Mouse (Mus musculus): ENCODE data around the gene Svopl. TPM values are rescaled to one million over a fixed set of nuclear protein-coding genes. Genes with fewer than 3 reads are reported as not detected.

The Svopl gene
- polyA plus RNA-seq, 1 experiment: not detected

DNA sequence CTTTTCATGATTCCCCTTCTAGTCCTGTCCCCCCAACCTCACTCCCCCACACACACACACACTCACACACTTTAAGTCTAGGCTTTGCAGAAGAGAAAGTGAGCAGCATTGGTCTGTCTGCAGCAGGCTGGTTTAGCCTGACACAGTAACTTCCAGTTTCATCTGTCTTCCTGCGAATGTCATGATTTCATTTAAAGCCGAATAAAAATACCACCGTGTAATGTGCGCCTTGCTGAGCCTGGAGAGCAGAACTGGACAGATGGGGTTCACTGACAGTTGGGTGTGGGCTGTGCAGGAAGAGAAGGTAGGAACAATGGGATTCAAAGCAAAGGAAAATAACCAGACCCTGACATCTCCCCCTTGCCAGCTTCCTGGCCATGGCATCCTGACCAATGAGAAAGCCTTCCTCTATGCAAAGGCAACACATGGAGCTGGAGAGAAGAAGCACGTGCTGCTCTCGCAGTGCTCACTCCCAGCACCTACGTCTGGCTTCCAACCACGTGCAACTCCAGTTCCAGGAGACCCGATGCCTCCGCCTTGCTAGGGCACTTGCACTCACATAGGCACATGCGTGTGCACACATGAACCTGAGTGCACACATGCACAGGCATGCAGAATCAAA is 18.8 kb upstream of the Svopl start:
- Histone ChIP-seq H3K79me2 (ENCODE audit: control insufficient read depth, insufficient read depth) (no peaks in the 10 kb centered on the region), H3K27me3 (ENCODE audit: control insufficient read depth, insufficient read depth, insufficient read length) (no peaks in the 10 kb centered on the region), H3K4me2 (ENCODE audit: low read depth) (no peak overlapping the region), H3ac (ENCODE audit: control insufficient read depth, insufficient read length) (no peak overlapping the region), H3K36me3 (ENCODE audit: control insufficient read depth, insufficient read depth) (no peaks in the 10 kb centered on the region), H3K4me3 (no peak overlapping the region)
- TF ChIP-seq MYOG (IDR thresholded peaks at IDR 0.05; ENCODE audit: control insufficient read depth in 1 of 3, insufficient read depth in 1 of 3, insufficient read length in 2 of 3, low read depth in 2 of 3) (no peak), MAX (IDR thresholded peaks at IDR 0.05; ENCODE audit: low read depth) (no peak), POLR2AphosphoS2 (IDR thresholded peaks at IDR 0.05; ENCODE audit: insufficient read length, low read depth) (no peak), SRF (IDR thresholded peaks at IDR 0.05; ENCODE audit: control insufficient read depth, insufficient read length, low read depth) (no peak), CEBPB (IDR thresholded peaks at IDR 0.05; ENCODE audit: insufficient read depth, poor library complexity, severe bottlenecking) (no peak), USF1 (IDR thresholded peaks at IDR 0.05; ENCODE audit: low read depth) (no peak), E2F4 (IDR thresholded peaks at IDR 0.05; ENCODE audit: insufficient read depth) (no peak), POLR2A (IDR thresholded peaks at IDR 0.05; ENCODE audit: insufficient read length, low read depth) (no peak)

DNA sequence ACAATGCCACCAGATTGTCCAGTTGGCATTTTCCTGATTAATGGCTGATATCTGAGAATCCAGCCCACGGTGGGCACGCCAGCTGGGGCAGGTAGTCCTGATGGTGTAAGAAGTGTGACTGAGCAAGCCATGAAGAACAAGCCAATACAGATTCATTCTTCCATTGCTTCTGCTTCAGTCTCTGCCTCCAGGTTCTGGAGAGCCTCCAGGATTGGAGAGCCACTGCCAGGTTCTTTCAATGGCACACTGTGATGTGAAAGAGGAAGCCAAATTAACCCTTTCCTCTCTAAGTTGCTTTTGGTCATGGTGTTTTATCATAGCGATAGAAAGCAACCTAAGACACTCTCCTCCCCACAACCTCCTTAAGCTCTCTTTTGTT is 18.3 kb upstream of the Svopl start:
- Histone ChIP-seq H3K36me3 (ENCODE audit: control insufficient read depth, insufficient read depth) (no peaks in the 10 kb centered on the region), H3ac (ENCODE audit: control insufficient read depth, insufficient read length) (no peak overlapping the region), H3K4me2 (ENCODE audit: low read depth) (no peak overlapping the region), H3K27me3 (ENCODE audit: control insufficient read depth, insufficient read depth, insufficient read length) (no peaks in the 10 kb centered on the region), H3K79me2 (ENCODE audit: control insufficient read depth, insufficient read depth) (no peaks in the 10 kb centered on the region), H3K4me3 (no peak overlapping the region)
- no peak for TF ChIP-seq POLR2A (IDR thresholded peaks at IDR 0.05; ENCODE audit: insufficient read length, low read depth)
- no peak for TF ChIP-seq MAX (IDR thresholded peaks at IDR 0.05; ENCODE audit: low read depth)
- no peak for TF ChIP-seq SRF (IDR thresholded peaks at IDR 0.05; ENCODE audit: control insufficient read depth, insufficient read length, low read depth)
- TF ChIP-seq TCF12 (IDR thresholded peaks at IDR 0.05; ENCODE audit: insufficient read depth, poor library complexity, severe bottlenecking): no peak
- TF ChIP-seq MYOD1 (IDR thresholded peaks at IDR 0.05; ENCODE audit: control insufficient read depth in 1 of 3, insufficient read length in 2 of 3, low read depth in 2 of 3): no peak
- no peak for TF ChIP-seq REST (IDR thresholded peaks at IDR 0.05; ENCODE audit: insufficient read depth, insufficient read length)

DNA sequence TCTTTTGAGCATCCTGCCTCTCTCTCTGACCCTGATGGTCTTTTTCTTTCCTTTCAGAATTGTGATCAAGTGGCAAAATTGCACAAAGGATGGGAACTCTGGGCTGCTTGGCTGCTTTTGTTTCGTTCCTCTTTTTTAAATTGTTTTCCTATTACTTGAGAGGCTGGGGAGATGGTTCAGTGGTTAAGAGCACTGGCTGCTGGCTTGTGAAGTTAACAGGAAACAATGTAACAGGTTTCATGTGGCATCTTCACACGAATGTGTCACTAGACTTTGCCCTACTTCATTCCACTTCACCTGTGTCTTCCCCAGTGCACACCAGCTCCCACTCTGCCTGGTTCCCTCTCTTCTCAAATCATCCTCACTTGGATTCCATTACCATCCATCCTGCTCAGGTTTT is 17.8 kb upstream of the Svopl start:
- Histone ChIP-seq H3K27me3 (ENCODE audit: control insufficient read depth, insufficient read depth, insufficient read length) (no peaks in the 10 kb centered on the region), H3K4me3 (no peak overlapping the region), H3K79me2 (ENCODE audit: control insufficient read depth, insufficient read depth) (no peaks in the 10 kb centered on the region), H3K4me2 (ENCODE audit: low read depth) (no peak overlapping the region), H3ac (ENCODE audit: control insufficient read depth, insufficient read length) (no peak overlapping the region), H3K36me3 (ENCODE audit: control insufficient read depth, insufficient read depth) (no peaks in the 10 kb centered on the region)
- no peak for TF ChIP-seq MYOG (IDR thresholded peaks at IDR 0.05; ENCODE audit: control insufficient read depth in 1 of 3, insufficient read depth in 1 of 3, insufficient read length in 2 of 3, low read depth in 2 of 3)
- no peak for TF ChIP-seq REST (IDR thresholded peaks at IDR 0.05; ENCODE audit: insufficient read depth, insufficient read length)
- no peak for TF ChIP-seq MAX (IDR thresholded peaks at IDR 0.05; ENCODE audit: low read depth)
- TF ChIP-seq TCF3 (IDR thresholded peaks at IDR 0.05; ENCODE audit: insufficient read length, low read depth): no peak
- no peak for TF ChIP-seq USF1 (IDR thresholded peaks at IDR 0.05; ENCODE audit: low read depth)
- TF ChIP-seq E2F4 (IDR thresholded peaks at IDR 0.05; ENCODE audit: insufficient read depth): no peak

- Histone ChIP-seq H3K4me3 (no peak overlapping the region), H3K27me3 (ENCODE audit: control insufficient read depth, insufficient read depth, insufficient read length) (no peaks in the 10 kb centered on the region), H3K79me2 (ENCODE audit: control insufficient read depth, insufficient read depth) (no peaks in the 10 kb centered on the region), H3K36me3 (ENCODE audit: control insufficient read depth, insufficient read depth) (no peaks in the 10 kb centered on the region), H3ac (ENCODE audit: control insufficient read depth, insufficient read length) (no peak overlapping the region), H3K4me2 (ENCODE audit: low read depth) (no peak overlapping the region)
- TF ChIP-seq MAX (IDR thresholded peaks at IDR 0.05; ENCODE audit: low read depth) (no peak), E2F4 (IDR thresholded peaks at IDR 0.05; ENCODE audit: insufficient read depth) (no peak), MYOG (IDR thresholded peaks at IDR 0.05; ENCODE audit: control insufficient read depth in 1 of 3, insufficient read depth in 1 of 3, insufficient read length in 2 of 3, low read depth in 2 of 3) (no peak)
Observed at GRCm38 (mm10) chr6:38058805-38059204, 12.0 kb upstream of the Svopl start.

DNA sequence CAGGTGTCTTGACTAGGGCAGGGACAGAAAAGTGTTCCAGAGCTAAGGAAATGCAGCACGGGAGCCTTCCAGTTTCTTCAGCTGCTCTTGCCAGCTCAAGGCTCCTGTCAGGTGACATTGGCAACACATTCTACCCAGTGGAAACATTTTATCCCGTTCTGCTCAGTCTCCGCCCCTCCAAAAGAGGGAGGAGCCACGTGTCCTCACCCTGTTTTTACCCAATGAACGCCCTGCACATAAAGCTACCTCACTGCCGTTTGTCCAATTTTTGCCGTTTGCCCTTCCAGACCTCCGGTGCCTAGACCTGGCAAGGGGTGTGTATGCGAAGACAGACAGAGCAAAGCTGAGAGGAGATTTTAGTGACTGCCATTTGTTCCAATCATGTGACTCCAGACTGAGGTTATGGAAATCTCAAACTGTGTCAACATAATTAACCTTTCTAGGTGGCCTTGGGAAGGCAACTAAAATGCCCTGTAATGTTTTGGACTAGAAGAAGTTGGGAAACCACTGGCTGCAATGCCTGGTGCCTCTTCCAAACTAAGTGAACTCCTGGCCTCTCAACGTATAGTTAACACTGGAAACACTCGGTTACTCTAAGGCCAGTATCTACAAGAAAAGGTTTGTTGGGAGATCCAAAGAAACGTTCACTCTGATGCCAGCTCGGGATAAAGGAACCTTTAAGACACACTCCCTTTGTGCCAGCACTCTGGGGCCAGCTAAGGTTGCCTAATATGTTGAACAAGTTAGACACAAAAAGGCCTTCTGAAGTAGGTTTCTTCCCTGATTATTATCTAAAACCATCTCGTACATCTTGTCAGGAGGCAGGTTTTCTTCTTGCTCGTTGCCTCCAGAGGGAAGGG is 8.9 kb upstream of the Svopl start:
- H3K79me2 ChIP-seq (ENCODE audit: control insufficient read depth, insufficient read depth): no peaks in the 10 kb centered on the region
- H3K4me2 ChIP-seq (ENCODE audit: low read depth): no peak overlapping the region
- H3ac ChIP-seq (ENCODE audit: control insufficient read depth, insufficient read length): no peak overlapping the region
- no peak for TF ChIP-seq TCF3 (IDR thresholded peaks at IDR 0.05; ENCODE audit: insufficient read length, low read depth)
- TF ChIP-seq SRF (IDR thresholded peaks at IDR 0.05; ENCODE audit: control insufficient read depth, insufficient read length, low read depth): no peak
- no peak for TF ChIP-seq POLR2AphosphoS2 (IDR thresholded peaks at IDR 0.05; ENCODE audit: insufficient read length, low read depth)
- TF ChIP-seq MAX (IDR thresholded peaks at IDR 0.05; ENCODE audit: low read depth): no peak
- no peak for TF ChIP-seq CEBPB (IDR thresholded peaks at IDR 0.05; ENCODE audit: insufficient read depth, poor library complexity, severe bottlenecking)
- no peak for TF ChIP-seq USF1 (IDR thresholded peaks at IDR 0.05; ENCODE audit: low read depth)
- no peak for TF ChIP-seq E2F4 (IDR thresholded peaks at IDR 0.05; ENCODE audit: insufficient read depth)
- no peak for TF ChIP-seq TCF12 (IDR thresholded peaks at IDR 0.05; ENCODE audit: insufficient read depth, poor library complexity, severe bottlenecking)
- no peak for TF ChIP-seq REST (IDR thresholded peaks at IDR 0.05; ENCODE audit: insufficient read depth, insufficient read length)
- no peak for TF ChIP-seq POLR2A (IDR thresholded peaks at IDR 0.05; ENCODE audit: insufficient read length, low read depth)
- TF ChIP-seq MYOD1 (IDR thresholded peaks at IDR 0.05; ENCODE audit: control insufficient read depth in 1 of 3, insufficient read length in 2 of 3, low read depth in 2 of 3): no peak
- TF ChIP-seq MYOG (IDR thresholded peaks at IDR 0.05; ENCODE audit: control insufficient read depth in 1 of 3, insufficient read depth in 1 of 3, insufficient read length in 2 of 3, low read depth in 2 of 3): no peak
- H3K4me3 ChIP-seq: no peak overlapping the region
- H3K27me3 ChIP-seq (ENCODE audit: control insufficient read depth, insufficient read depth, insufficient read length): no peaks in the 10 kb centered on the region
- no peaks in the 10 kb centered on the region for H3K36me3 ChIP-seq (ENCODE audit: control insufficient read depth, insufficient read depth)
